Mouse (Mus musculus) erythroblast, embryonic 14.5 days (primary cell): ENCODE measurements around the gene Bsn.
A peak's percentile ranks its signal among the peaks of the same experiment; 100 is the strongest.

ENCODE experiments used
- GATA1 ChIP-seq: IDR thresholded peaks from 2 replicates; pipeline ENCODE4 v1.6.1; 2012; ENCODE audit warnings: low read length, inconsistent platforms, mixed read lengths
- TAL1 ChIP-seq: IDR thresholded peaks from 3 replicates; pipeline ENCODE4 v1.6.1; 2012; ENCODE audit warnings: low read length, inconsistent platforms, mixed read lengths

GRCm38 (mm10) chr9:108082988-108083431, 107.2 kb downstream of the Bsn start, which contains the start of gene Rnf123:
- peak; percentile 39; the same call in 1 of the 3 replicates for TF ChIP-seq TAL1
- no peak for TF ChIP-seq GATA1
